Mouse (Mus musculus) CH12.LX (cell line): Measurements from ENCODE around the gene Smg6. TPM values are rescaled to one million over a fixed set of nuclear protein-coding genes. Genes with fewer than 3 reads are reported as not detected.

Source experiments
- DNase-seq: peaks from one replicate; pipeline ENCODE4 v3.0.0-alpha.2; 2013; ENCODE audit errors: extremely low read depth
- H3K27ac ChIP-seq: 2 replicates; pipeline ENCODE4 v1.5.1; 2012; ENCODE audit warnings: low read depth, mild to moderate bottlenecking, control low read depth, moderate library complexity; ENCODE audit not compliant: insufficient read depth
- H3K27me3 ChIP-seq: replicated peaks from 2 replicates; pipeline ENCODE3; 2012; ENCODE audit warnings: inconsistent platforms
- H3K36me3 ChIP-seq, 2 experiments: replicated peaks in 1 of 2; 2 replicates each; pipeline versions ENCODE3 to v1.6.1; 2012; ENCODE audit warnings: inconsistent platforms in 1 of 2, low read length in 1 of 2, mild to moderate bottlenecking in 1 of 2, mixed read lengths in 1 of 2, moderate library complexity in 1 of 2; ENCODE audit not compliant: control insufficient read depth in 1 of 2, insufficient read depth in 1 of 2
- H3K4me1 ChIP-seq, 2 experiments: 2 replicates each; pipeline ENCODE4 v1.6.1; 2012; ENCODE audit warnings: inconsistent platforms in 1 of 2, moderate library complexity in 1 of 2; ENCODE audit not compliant: insufficient read depth in 2 of 2, control insufficient read depth in 1 of 2
- H3K4me2 ChIP-seq: 2 replicates; pipeline ENCODE4 v1.6.1; 2012; ENCODE audit warnings: low read depth, mild to moderate bottlenecking, control low read depth; ENCODE audit not compliant: poor library complexity, insufficient read depth, severe bottlenecking
- H3K4me3 ChIP-seq, 3 experiments: fragments of 150-350 bp in 1 of 3; sonication (generic) in 1 of 3; replicated peaks in 1 of 3; 2 replicates each; pipeline versions ENCODE3 to v1.5.1; 2011 to 2012; ENCODE audit warnings: low read depth in 2 of 3, low read length in 2 of 3, mild to moderate bottlenecking in 2 of 3, moderate library complexity in 2 of 3, control low read depth in 1 of 3, improper control_type of control experiment in 1 of 3, inconsistent platforms in 1 of 3, mixed read lengths in 1 of 3; ENCODE audit not compliant: poor library complexity in 1 of 3
- H3K79me2 ChIP-seq: replicated peaks from 2 replicates; pipeline ENCODE4 v1.6.1; 2012; ENCODE audit warnings: mild to moderate bottlenecking, moderate library complexity; ENCODE audit not compliant: control insufficient read depth, poor library complexity, insufficient read depth, severe bottlenecking; ENCODE audit errors: extremely low read depth
- H3K9ac ChIP-seq: 2 replicates; pipeline ENCODE4 v1.6.1; 2012; ENCODE audit warnings: low read depth, mild to moderate bottlenecking, control low read depth, moderate library complexity; ENCODE audit not compliant: insufficient read depth
- H3K9me3 ChIP-seq: replicated peaks from 2 replicates; pipeline ENCODE3; 2012; ENCODE audit warnings: low read length, inconsistent platforms, mixed read lengths
- EP300 ChIP-seq: IDR thresholded peaks from 2 replicates; pipeline ENCODE4 v1.6.1; 2011; ENCODE audit warnings: low read length, improper control_type of control experiment
- ETS1 ChIP-seq: conservative IDR thresholded peaks from 2 replicates; pipeline ENCODE4 v1.6.1; 2012; ENCODE audit warnings: low read depth, mild to moderate bottlenecking, inconsistent platforms, low read length, improper control_type of control experiment, moderate library complexity
- HCFC1 ChIP-seq: IDR thresholded peaks from 2 replicates; pipeline ENCODE4 v1.6.1; 2012; ENCODE audit warnings: low read depth, mild to moderate bottlenecking, inconsistent platforms, low read length, improper control_type of control experiment
- IRF4 ChIP-seq: IDR thresholded peaks from 2 replicates; pipeline ENCODE4 v1.6.1; 2014; ENCODE audit warnings: low read depth, mild to moderate bottlenecking, inconsistent platforms, low read length, improper control_type of control experiment
- JUN ChIP-seq: IDR thresholded peaks from 2 replicates; pipeline ENCODE4 v1.6.1; 2011; ENCODE audit warnings: low read depth, mild to moderate bottlenecking, low read length, improper control_type of control experiment, moderate library complexity; ENCODE audit not compliant: insufficient read depth
- JUND ChIP-seq: conservative IDR thresholded peaks from 2 replicates; pipeline ENCODE4 v1.6.1; 2011; ENCODE audit warnings: low read depth, low read length, improper control_type of control experiment
- MAFK ChIP-seq: IDR thresholded peaks from 2 replicates; pipeline ENCODE4 v1.6.1; 2011; ENCODE audit warnings: low read length, improper control_type of control experiment; ENCODE audit not compliant: insufficient replicate concordance
- MAX ChIP-seq: IDR thresholded peaks from 2 replicates; pipeline ENCODE4 v1.6.1; 2011; ENCODE audit warnings: low read length, improper control_type of control experiment
- MAZ ChIP-seq: IDR thresholded peaks from 2 replicates; pipeline ENCODE4 v1.6.1; 2012; ENCODE audit warnings: low read depth, mild to moderate bottlenecking, inconsistent platforms, low read length, improper control_type of control experiment, moderate library complexity
- MEF2A ChIP-seq: IDR thresholded peaks from 2 replicates; pipeline ENCODE4 v1.6.1; 2014; ENCODE audit warnings: low read depth, mild to moderate bottlenecking, inconsistent platforms, low read length, improper control_type of control experiment, borderline replicate concordance
- MXI1 ChIP-seq: IDR thresholded peaks from 2 replicates; pipeline ENCODE4 v1.6.1; 2011; ENCODE audit warnings: mild to moderate bottlenecking, low read depth, low read length, improper control_type of control experiment
- MYC ChIP-seq: IDR thresholded peaks from 2 replicates; pipeline ENCODE4 v1.6.1; 2011; ENCODE audit warnings: low read depth, mild to moderate bottlenecking, improper control_type of control experiment, low read length
- NELFE ChIP-seq: IDR thresholded peaks from 2 replicates; pipeline ENCODE4 v1.6.1; 2011; ENCODE audit warnings: low read depth, low read length, improper control_type of control experiment
- NRF1 ChIP-seq: IDR thresholded peaks from 2 replicates; pipeline ENCODE4 v1.6.1; 2014; ENCODE audit warnings: low read depth, mild to moderate bottlenecking, inconsistent platforms, low read length, improper control_type of control experiment, moderate library complexity
- PAX5 ChIP-seq: IDR thresholded peaks from 2 replicates; pipeline ENCODE4 v1.6.1; 2012; ENCODE audit warnings: low read length, inconsistent platforms, mixed read lengths
- RAD21 ChIP-seq: IDR thresholded peaks from 2 replicates; pipeline ENCODE4 v1.6.1; 2011; ENCODE audit warnings: low read depth, mild to moderate bottlenecking, low read length, improper control_type of control experiment, moderate library complexity
- RCOR1 ChIP-seq: conservative IDR thresholded peaks from 2 replicates; pipeline ENCODE4 v1.6.1; 2012; ENCODE audit warnings: low read depth, mild to moderate bottlenecking, inconsistent platforms, low read length, improper control_type of control experiment
- SIN3A ChIP-seq: IDR thresholded peaks from 2 replicates; pipeline ENCODE4 v1.6.1; 2012; ENCODE audit warnings: low read length, improper control_type of control experiment, inconsistent platforms
- SMC3 ChIP-seq: IDR thresholded peaks from 2 replicates; pipeline ENCODE4 v1.6.1; 2011; ENCODE audit warnings: low read depth, low read length, improper control_type of control experiment
- TBP ChIP-seq: conservative IDR thresholded peaks from 2 replicates; pipeline ENCODE4 v1.6.1; 2011; ENCODE audit warnings: low read depth, low read length, improper control_type of control experiment
- TCF12 ChIP-seq: IDR thresholded peaks from 2 replicates; pipeline ENCODE4 v1.6.1; 2014; ENCODE audit warnings: low read depth, mild to moderate bottlenecking, inconsistent platforms, low read length, improper control_type of control experiment
- UBTF ChIP-seq: IDR thresholded peaks from 2 replicates; pipeline ENCODE4 v1.6.1; 2012; ENCODE audit warnings: low read depth, mild to moderate bottlenecking, inconsistent platforms, low read length, improper control_type of control experiment, moderate library complexity
- USF2 ChIP-seq: conservative IDR thresholded peaks from 2 replicates; pipeline ENCODE4 v1.6.1; 2011; ENCODE audit warnings: low read depth, low read length, improper control_type of control experiment
- ZC3H11A ChIP-seq: IDR thresholded peaks from 2 replicates; pipeline ENCODE4 v1.6.1; 2012; ENCODE audit warnings: low read depth, mild to moderate bottlenecking, inconsistent platforms, low read length, improper control_type of control experiment
- ZMIZ1 ChIP-seq: IDR thresholded peaks from 2 replicates; pipeline ENCODE4 v1.6.1; 2012; ENCODE audit warnings: low read depth, mild to moderate bottlenecking, inconsistent platforms, low read length, improper control_type of control experiment
- ZNF384 ChIP-seq: IDR thresholded peaks from 2 replicates; pipeline ENCODE4 v1.6.1; 2012; ENCODE audit warnings: low read depth, low read length, improper control_type of control experiment, inconsistent platforms
- dilution Hi-C: fragments of 300-500 bp; cut with MboI; formaldehyde crosslinking; loops from 2 replicates; pipeline ENCODE4 v1.14.3; 2020; ENCODE audit warnings: low sequenced_read_pairs; ENCODE audit not compliant: extremely low pct_unique_long_range_greater_than_20kb, extremely low pct_ligation_motif_present
- in situ Hi-C: fragments of 300-500 bp; cut with MboI; formaldehyde crosslinking; loops from 3 replicates; pipeline ENCODE4 v1.14.3; 2019; ENCODE audit warnings: low sequenced_read_pairs, low pct_ligation_motif_present, low pct_unique_long_range_greater_than_20kb, mixed read lengths
- polyA plus RNA-seq: library from polyadenylated mRNA; unstranded; fragments of >175 nt; gene quantifications from 2 replicates; pipeline ENCODE4 v1.2.1, GENCODE M21; 2012; ENCODE audit warnings: low read depth; ENCODE audit not compliant: insufficient read length
- total RNA-seq, 2 experiments: library from RNA; depleted of rRNA; stranded (reverse); fragments of 300-350 nt in 1 of 2; fragments of >200 nt in 1 of 2; gene quantifications; 2 replicates each; pipeline ENCODE4 v1.2.3; 2012 to 2014

The Smg6 gene
- total and polyA plus RNA-seq, 3 experiments, result 9.0 to 18.5 (median 12.1) TPM

DNA sequence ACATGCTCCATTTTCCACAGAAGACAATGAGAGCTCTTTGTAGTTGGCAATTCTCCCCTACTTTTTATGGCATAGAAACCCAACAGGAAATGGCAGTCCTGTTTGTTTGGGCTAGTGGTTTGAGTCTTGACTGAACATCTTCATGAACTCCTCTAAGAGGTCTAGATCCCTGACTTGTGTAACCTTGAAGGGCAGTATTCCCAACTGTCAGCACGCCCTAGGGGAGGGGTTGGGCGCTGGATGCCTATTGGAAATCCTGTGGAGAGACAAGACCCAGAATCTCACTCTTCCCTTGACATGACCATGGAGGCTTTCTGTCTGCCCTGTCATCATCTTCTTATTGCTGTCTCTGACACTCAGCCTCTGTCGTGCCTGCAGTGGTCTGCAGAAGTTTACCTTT lies 194.2 kb downstream of the Smg6 start:
- no peaks in the 10 kb centered on the region for H3K79me2 ChIP-seq
- no peak for TF ChIP-seq MYC
- no peak for TF ChIP-seq RAD21
- TF ChIP-seq ETS1, result no peak
- TF ChIP-seq SMC3, result no peak
- TF ChIP-seq PAX5, result no peak
- no peak for TF ChIP-seq HCFC1
- no peak for TF ChIP-seq NELFE
- TF ChIP-seq MAX, result no peak
- TF ChIP-seq ZMIZ1, result no peak
- no peak for TF ChIP-seq NRF1
- TF ChIP-seq MXI1, result no peak
- no peak for TF ChIP-seq MEF2A
- no peak for TF ChIP-seq UBTF
- no peak for TF ChIP-seq MAFK
- no peak for TF ChIP-seq SIN3A
- no peak for TF ChIP-seq ZNF384
- no peak for TF ChIP-seq ZC3H11A
- TF ChIP-seq MAZ, result no peak
- no peak for TF ChIP-seq JUN
- H3K4me2 ChIP-seq, result no peak overlapping the region
- no peak overlapping the region for H3K4me3 ChIP-seq
- dilution Hi-C loops (no loop called here), in situ Hi-C loops (no loop called here)
- H3K27me3 ChIP-seq, result no peaks in the 10 kb centered on the region
- peaks cover 7 to 11% of the 10 kb centered on the region in 2 experiments; a peak in 3 of 4 replicates for H3K4me1 ChIP-seq
- DNase-seq, result no peak
- peaks cover 0 to 34% of the 10 kb centered on the region in 2 experiments for H3K36me3 ChIP-seq
- H3K9ac ChIP-seq, result no peak overlapping the region
- H3K9me3 ChIP-seq, result no peaks in the 10 kb centered on the region
- no peak overlapping the region for H3K27ac ChIP-seq

DNA sequence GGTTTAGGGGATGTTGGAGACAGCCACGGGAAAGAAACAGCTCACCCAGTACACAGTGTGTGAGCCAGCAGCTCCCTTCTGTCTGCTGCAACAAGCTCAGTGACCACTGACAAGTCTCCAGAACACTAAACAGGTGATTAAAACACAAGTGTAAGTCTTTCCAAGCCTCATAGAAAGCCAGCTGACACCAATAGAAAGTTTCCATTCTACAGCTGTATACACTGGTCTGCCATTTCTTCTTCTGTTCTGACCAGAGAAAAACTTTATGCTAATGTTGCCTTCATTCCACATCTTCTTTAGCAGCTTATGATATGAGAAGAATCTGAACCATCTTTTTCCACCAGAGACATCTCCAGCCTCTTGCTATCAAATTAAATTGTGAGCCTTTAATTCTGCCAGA lies 195.7 kb downstream of the Smg6 start:
- Histone ChIP-seq H3K36me3 (peaks cover 0 to 32% of the 10 kb centered on the region in 2 experiments), H3K27me3 (no peaks in the 10 kb centered on the region), H3K79me2 (no peaks in the 10 kb centered on the region), H3K9ac (no peak overlapping the region), H3K9me3 (no peaks in the 10 kb centered on the region), H3K4me3 (no peak overlapping the region), H3K27ac (no peak overlapping the region), H3K4me1 (peaks cover 7 to 11% of the 10 kb centered on the region in 2 experiments; a peak in 3 of 4 replicates), H3K4me2 (no peak overlapping the region)
- TF ChIP-seq TCF12 (peak; percentile 58; the same call in 1 of the 2 replicates), NELFE (no peak), IRF4 (peak; percentile 66), EP300 (peak; percentile 63), ZMIZ1 (no peak), NRF1 (no peak), UBTF (no peak), JUND (no peak), USF2 (no peak), TBP (no peak), SMC3 (no peak; the same call in 1 of the 2 replicates), ZC3H11A (no peak), RCOR1 (0 out of 2 replicates have a peak, but pooled peaks have one; percentile 38), PAX5 (no peak), SIN3A (0 out of 2 replicates have a peak, but pooled peaks have one; percentile 42), ETS1 (peak; percentile 88), ZNF384 (no peak), MAFK (peak; percentile 66; the same call in 1 of the 2 replicates)
- in situ Hi-C loops (no loop called here), dilution Hi-C loops (no loop called here)
- no peak for DNase-seq
